21 mouse cellular contexts compared by ENCODE assay signal in the genomic region with DNA sequence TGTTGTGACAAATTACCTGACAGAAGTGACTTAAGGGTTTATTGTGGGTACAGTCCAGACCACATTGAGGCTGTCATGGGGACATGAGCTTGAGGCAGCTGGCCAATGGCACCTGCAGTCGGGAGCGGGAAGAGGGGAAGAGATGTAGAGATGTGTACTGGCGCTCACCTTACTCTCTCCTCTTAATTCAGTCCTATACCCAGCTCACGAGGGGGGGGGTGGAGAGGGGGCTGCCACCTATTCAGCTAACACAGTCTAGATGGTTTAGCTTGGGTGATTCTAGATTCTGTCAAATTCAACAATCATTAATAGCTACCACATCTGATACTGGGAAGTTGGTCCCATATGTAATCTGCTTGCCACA. TPM values are rescaled to one million over a fixed set of nuclear protein-coding genes. Genes with fewer than 3 reads are reported as not detected.
"Had no signal": no experiment of that assay in that cellular context is flagged by ENCODE, and none has a peak within 500 bp of the region (broad histone marks: within the 10 kb centered on the region; RNA-seq: fewer than 3 reads in every experiment).

No protein-coding gene starts in this region.

- H3K4me3 ChIP-seq: lung, embryonic 15.5 days; megakaryocyte, embryonic 14.5 days; midbrain, embryonic 13.5 days; midbrain, embryonic 15.5 days; neural tube, embryonic 12.5 days; stomach, embryonic 15.5 days had no signal

- H3K4me2 ChIP-seq: lung, embryonic 15.5 days; midbrain, embryonic 11.5 days; midbrain, embryonic 13.5 days; midbrain, embryonic 15.5 days; neural tube, embryonic 12.5 days; stomach, embryonic 15.5 days had no signal

- ATAC-seq: lung, postnatal 0 days; midbrain, embryonic 13.5 days; midbrain, embryonic 15.5 days had no signal

- H3K27me3 ChIP-seq: lung, embryonic 15.5 days; megakaryocyte, embryonic 14.5 days; midbrain, embryonic 13.5 days; midbrain, embryonic 15.5 days; neural tube, embryonic 12.5 days; stomach, embryonic 15.5 days had no signal

- H3K9me3 ChIP-seq: lung, embryonic 15.5 days; midbrain, embryonic 13.5 days; stomach, embryonic 15.5 days had no signal

- H3K9ac ChIP-seq: lung, embryonic 15.5 days; midbrain, embryonic 13.5 days; midbrain, embryonic 15.5 days; neural tube, embryonic 12.5 days; stomach, embryonic 15.5 days had no signal

- H3K36me3 ChIP-seq: lung, embryonic 15.5 days; midbrain, embryonic 13.5 days; midbrain, embryonic 15.5 days; neural tube, embryonic 12.5 days; stomach, embryonic 15.5 days had no signal

- H3K27ac ChIP-seq: lung, embryonic 15.5 days; macrophage; midbrain, embryonic 13.5 days; midbrain, embryonic 15.5 days; neural tube, embryonic 12.5 days; stomach, embryonic 15.5 days; stomach, postnatal 0 days had no signal

- H3K4me1 ChIP-seq: lung, embryonic 15.5 days; megakaryocyte, embryonic 14.5 days; midbrain, embryonic 13.5 days; midbrain, embryonic 15.5 days; neural tube, embryonic 12.5 days; stomach, embryonic 15.5 days had no signal

- DNase-seq: lung, adult 2 months; lung, postnatal 14 days; lung, postnatal 36 days; right cerebral cortex, postnatal 14 days; thymus, adult 2 months; thymus, postnatal 25 days; thymus, postnatal 4 days had no signal

RNA-seq across cellular contexts. Expression of a gene that starts 28.1 kb away (rescaled TPM):
- total RNA-seq: megakaryocyte progenitor cell, adult 5-6 weeks; monocyte, adult 5-6 weeks had no signal
- polyA plus RNA-seq: macrophage; midbrain, embryonic 11.5 days; midbrain, embryonic 13.5 days; neural tube, embryonic 12.5 days; neural tube, embryonic 14.5 days; spleen, adult 2 months had no signal
